Mouse (Mus musculus): Measurements from ENCODE around the gene Tmem184c. TPM values are rescaled to one million over a fixed set of nuclear protein-coding genes. Genes with fewer than 3 reads are reported as not detected.

Tmem184c gene
- 3.4 TPM in 2 replicates for polyA plus RNA-seq (2015; fragmentation: Nextera tagmentation; extraction: Ambion mirVana)

DNA sequence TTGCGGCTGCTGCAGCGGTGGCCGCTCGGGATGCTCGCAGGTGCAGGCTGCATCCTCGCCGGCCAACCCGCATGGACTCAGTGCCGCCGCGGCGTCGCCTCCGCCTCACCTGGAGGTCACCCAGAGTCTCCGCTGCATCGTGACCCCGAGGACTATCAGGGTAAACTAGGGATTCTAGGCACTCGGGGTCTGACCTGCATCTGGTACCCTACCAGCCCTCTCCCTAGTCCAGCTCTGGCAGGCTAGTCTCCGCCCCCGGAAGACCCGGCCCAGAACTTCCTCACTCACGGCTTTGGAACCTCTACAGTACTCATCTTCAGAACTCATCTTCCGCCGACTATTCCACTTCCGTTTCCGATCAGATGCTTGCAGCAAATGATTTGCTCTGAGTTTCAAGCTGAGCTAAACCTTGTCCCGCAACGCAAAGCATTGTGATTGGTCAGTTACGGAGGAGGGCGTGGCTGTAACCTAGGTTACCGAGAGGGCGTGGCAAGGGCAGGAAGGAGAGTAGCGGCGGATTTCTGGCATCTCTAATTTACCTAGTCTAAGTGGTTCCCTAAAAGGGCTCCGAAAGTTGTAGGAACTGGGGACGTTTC lies at the start of gene Tmem184c:
Gene Tmem184c (minus strand): TSS at position 325 of the 596 bp plus-strand sequence.
- Histone ChIP-seq H3K9me3 (replicated peaks) (no peaks in the 10 kb centered on the region), H3K27ac (replicated peaks) (no peak within 1 kb of the TSS), H3K36me3 (replicated peaks) (no peaks in the 10 kb centered on the region), H3K4me1 (replicated peaks) (peaks cover 14% of the 10 kb centered on the region), H3K4me3 (replicated peaks) (peak within 1 kb of the TSS; percentile 66), H3K9ac (peak within 1 kb of the TSS; percentile 33), H3K27me3 (peaks cover 21% of the 10 kb centered on the region), H3K4me2 (peak within 1 kb of the TSS; percentile 83)
- under 1% methylated on average over 36 of the region's 36 CpGs for WGBS (ENCODE audit: insufficient replicate concordance)
- ATAC-seq (ENCODE audit: insufficient read depth): peak; percentile 81

DNA sequence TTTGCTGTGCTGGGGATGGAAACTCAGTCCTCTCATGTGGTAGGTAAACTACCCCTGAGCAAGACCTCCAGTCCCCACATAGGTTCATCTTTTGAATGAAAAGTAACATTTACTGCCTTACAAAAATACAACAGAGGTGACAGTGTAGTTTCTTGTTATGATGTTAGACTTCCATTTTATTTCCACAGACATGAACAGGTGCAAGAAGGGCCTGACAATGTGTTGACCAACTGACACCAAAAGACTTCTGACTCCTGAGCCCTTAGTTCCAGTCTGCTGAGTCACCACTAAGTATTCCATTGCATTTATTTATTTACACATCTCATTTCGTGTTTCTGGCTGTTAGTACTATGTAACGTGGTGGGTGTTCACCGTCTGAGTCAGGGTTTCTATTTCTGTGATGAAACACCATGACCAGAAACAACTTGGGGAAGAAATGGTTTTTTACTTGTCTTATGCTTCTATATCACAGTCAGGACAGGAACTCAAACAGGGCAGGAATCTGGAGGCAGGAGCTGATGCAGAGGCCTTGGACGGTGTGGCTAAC lies 49.1 kb upstream of the Tmem184c start:
- H3K36me3 ChIP-seq (replicated peaks): no peaks in the 10 kb centered on the region
- no peaks in the 10 kb centered on the region for H3K9me3 ChIP-seq (replicated peaks)
- no peak overlapping the region for H3K4me3 ChIP-seq (replicated peaks)
- 40% methylated on average over 4 of the region's 4 CpGs for WGBS (ENCODE audit: insufficient replicate concordance)
- no peaks in the 10 kb centered on the region for H3K27me3 ChIP-seq
- no peak overlapping the region for H3K4me2 ChIP-seq
- no peak overlapping the region for H3K9ac ChIP-seq
- no peak for ATAC-seq (ENCODE audit: insufficient read depth)
- H3K27ac ChIP-seq (replicated peaks): no peak overlapping the region
- H3K4me1 ChIP-seq (replicated peaks): no peaks in the 10 kb centered on the region

DNA sequence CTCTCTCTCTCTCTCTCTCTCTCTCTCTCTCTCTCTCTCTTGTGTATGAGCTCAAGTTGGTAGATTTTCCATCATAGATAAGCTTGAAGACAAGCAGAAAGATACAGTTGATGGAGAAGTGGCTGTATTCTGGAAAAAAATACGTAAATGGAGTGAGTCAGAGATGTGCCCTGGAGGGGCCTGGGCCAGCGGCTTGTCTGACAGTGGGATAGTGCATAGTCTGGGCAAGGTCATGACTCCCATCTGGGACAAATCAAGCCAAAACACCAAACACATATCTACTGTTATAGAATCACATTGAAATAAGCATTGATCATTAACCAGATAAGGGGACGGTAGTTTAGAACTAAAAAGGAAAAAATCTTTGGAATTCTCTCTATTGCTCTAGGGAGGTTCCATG lies 47.9 kb upstream of the Tmem184c start:
- no peak for ATAC-seq (ENCODE audit: insufficient read depth)
- WGBS (ENCODE audit: insufficient replicate concordance): 61% methylated on average over 3 of the region's 3 CpGs
- no peaks in the 10 kb centered on the region for H3K4me1 ChIP-seq (replicated peaks)
- H3K4me2 ChIP-seq: no peak overlapping the region
- no peak overlapping the region for H3K27ac ChIP-seq (replicated peaks)
- no peak overlapping the region for H3K4me3 ChIP-seq (replicated peaks)
- H3K27me3 ChIP-seq: no peaks in the 10 kb centered on the region
- H3K36me3 ChIP-seq (replicated peaks): no peaks in the 10 kb centered on the region
- no peaks in the 10 kb centered on the region for H3K9me3 ChIP-seq (replicated peaks)
- H3K9ac ChIP-seq: no peak overlapping the region

DNA sequence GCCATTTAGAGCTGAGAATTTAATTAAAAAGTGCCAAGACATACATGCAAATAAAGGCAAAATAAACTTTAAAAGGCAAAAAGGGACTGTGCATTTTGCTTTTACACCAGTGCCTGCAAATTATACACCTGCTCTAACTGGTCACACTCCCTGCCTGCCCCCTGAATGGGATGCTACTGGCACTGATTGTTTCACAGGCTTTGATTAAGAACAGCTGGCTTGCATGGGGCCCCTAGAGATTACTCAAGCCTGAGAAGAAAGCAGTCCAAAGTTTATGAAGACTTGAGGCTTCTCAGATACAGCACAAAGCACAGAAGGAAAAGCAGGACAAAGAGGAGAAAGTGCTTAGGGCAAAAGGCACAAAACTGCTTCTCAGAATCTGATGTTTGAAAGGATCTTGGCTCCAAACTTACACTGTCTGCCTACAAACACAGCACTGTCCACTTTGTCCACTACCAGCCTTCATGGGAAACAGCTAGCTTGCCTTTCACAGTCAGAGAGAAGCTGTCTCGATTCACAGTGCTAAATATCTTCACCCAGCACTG lies 40.2 kb upstream of the Tmem184c start:
- Histone ChIP-seq H3K9me3 (replicated peaks) (no peaks in the 10 kb centered on the region), H3K36me3 (replicated peaks) (no peaks in the 10 kb centered on the region), H3K27me3 (no peaks in the 10 kb centered on the region), H3K4me1 (replicated peaks) (no peaks in the 10 kb centered on the region), H3K9ac (no peak overlapping the region), H3K4me3 (replicated peaks) (no peak overlapping the region), H3K27ac (replicated peaks) (no peak overlapping the region), H3K4me2 (no peak overlapping the region)
- WGBS (ENCODE audit: insufficient replicate concordance): 41% methylated on average over 1 of the region's 1 CpGs
- no peak for ATAC-seq (ENCODE audit: insufficient read depth)

DNA sequence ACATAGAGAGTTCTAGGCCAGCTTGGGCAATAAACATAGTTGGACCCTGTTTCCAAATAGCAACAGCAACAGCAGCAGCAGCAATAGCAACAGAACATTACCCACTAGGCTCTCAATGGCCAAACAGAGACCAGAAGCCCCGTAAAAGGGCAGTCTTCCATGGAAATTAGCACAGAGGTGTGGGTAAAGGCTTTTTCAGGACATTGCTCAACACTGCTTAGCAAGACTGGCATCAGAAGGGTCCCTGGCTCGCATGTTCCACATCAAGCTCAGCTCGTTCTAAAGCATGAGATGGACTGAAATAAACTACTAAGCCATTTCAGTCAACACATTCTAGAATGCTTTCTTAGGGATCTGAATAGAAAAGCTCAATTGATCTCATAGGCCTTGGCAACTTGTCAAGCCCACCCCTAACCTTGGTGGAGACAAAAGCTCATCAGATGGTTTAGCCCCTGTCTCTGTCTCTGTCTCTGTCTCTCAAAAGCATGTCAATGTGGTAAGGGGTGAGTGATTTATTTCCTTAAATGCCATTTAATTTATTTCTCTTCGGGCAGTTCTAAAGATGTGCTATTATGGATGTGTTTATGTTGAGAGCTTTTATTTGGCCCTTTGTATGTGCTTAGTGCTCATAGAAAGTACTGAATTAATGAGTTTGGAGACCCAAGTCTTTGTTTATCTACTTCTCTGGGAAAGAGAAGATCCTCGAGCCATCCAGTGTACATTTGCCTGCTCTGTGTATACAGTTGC lies 29.8 kb upstream of the Tmem184c start:
- H3K27me3 ChIP-seq: no peaks in the 10 kb centered on the region
- H3K36me3 ChIP-seq (replicated peaks): no peaks in the 10 kb centered on the region
- no peak overlapping the region for H3K9ac ChIP-seq
- no peaks in the 10 kb centered on the region; the same call in 1 of the 2 replicates for H3K4me1 ChIP-seq (replicated peaks)
- ATAC-seq (ENCODE audit: insufficient read depth): no peak
- WGBS (ENCODE audit: insufficient replicate concordance): 54% methylated on average over 5 of the region's 5 CpGs
- no peak overlapping the region for H3K27ac ChIP-seq (replicated peaks)
- no peak overlapping the region for H3K4me3 ChIP-seq (replicated peaks)
- no peaks in the 10 kb centered on the region for H3K9me3 ChIP-seq (replicated peaks)
- H3K4me2 ChIP-seq: no peak overlapping the region

DNA sequence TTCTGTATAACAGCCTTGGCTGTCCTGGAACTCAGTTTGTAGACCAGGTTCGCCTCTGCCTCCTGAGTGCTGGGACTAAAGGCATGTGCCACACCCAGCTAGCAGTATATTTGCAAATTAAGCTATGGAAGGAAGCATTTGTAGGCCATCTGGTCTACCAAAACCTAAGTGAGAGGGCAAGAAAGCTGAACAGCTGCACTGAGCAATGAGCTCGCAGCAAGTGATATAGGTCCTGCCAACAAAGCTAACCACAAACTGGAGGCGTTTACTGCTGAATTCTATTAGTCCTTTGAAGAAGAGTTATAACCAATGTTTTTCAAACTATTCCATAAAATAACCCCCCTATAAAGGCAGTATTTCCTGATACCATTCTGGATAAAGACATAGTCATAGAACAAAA lies 27.1 kb upstream of the Tmem184c start:
- H3K36me3 ChIP-seq (replicated peaks): no peaks in the 10 kb centered on the region
- no peaks in the 10 kb centered on the region for H3K9me3 ChIP-seq (replicated peaks)
- H3K4me2 ChIP-seq: no peak overlapping the region
- no peak for ATAC-seq (ENCODE audit: insufficient read depth)
- WGBS (ENCODE audit: insufficient replicate concordance): 61% methylated on average over 3 of the region's 3 CpGs
- no peaks in the 10 kb centered on the region; the same call in 1 of the 2 replicates for H3K4me1 ChIP-seq (replicated peaks)
- H3K27ac ChIP-seq (replicated peaks): no peak overlapping the region
- no peaks in the 10 kb centered on the region for H3K27me3 ChIP-seq
- H3K9ac ChIP-seq: no peak overlapping the region
- no peak overlapping the region for H3K4me3 ChIP-seq (replicated peaks)

DNA sequence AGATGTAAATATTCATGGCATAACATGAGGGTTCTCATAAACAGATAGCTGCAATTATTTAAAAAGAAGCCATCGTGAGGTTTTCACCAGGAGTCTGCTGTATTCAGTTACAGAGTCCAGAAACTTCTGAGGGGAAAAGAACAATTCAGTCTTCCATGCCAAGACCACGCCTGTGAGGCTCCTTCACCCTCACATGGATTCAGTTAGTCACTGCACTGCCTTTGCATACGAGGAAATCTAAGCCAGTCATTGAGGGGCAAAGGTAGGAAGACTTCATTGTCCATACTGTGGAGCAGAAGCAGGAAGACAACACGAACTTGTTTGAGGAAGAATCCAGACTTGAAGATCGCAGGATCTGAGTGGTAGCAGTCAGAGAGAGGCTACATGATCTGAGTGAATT lies 23.5 kb upstream of the Tmem184c start:
- WGBS (ENCODE audit: insufficient replicate concordance): 47% methylated on average over 5 of the region's 5 CpGs
- Histone ChIP-seq H3K27me3 (no peaks in the 10 kb centered on the region), H3K36me3 (replicated peaks) (no peaks in the 10 kb centered on the region), H3K4me3 (replicated peaks) (no peak overlapping the region), H3K4me2 (no peak overlapping the region), H3K9ac (no peak overlapping the region), H3K27ac (replicated peaks) (no peak overlapping the region), H3K4me1 (replicated peaks) (no peaks in the 10 kb centered on the region), H3K9me3 (replicated peaks) (no peaks in the 10 kb centered on the region)
- ATAC-seq (ENCODE audit: insufficient read depth): no peak

DNA sequence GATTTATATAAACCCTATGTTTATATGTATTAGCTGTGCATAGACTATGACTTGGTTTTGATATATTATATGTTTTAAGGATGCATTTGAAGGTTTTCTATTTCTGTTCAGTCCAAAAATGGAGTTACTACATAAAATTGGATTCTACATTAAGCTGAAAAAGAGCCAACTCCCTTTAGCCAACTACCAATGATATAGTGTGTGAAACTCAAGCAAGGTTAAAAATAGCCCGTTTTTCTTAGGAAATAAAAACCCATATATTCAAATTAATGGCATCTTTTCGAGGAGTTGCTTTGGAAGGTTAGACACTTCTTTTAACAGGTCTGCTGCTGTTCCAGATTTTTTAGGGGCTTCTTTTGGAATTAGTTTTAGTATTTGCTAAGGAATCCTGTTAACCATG lies 22.7 kb upstream of the Tmem184c start:
- no peaks in the 10 kb centered on the region for H3K27me3 ChIP-seq
- H3K9ac ChIP-seq: no peak overlapping the region
- 58% methylated on average over 2 of the region's 2 CpGs for WGBS (ENCODE audit: insufficient replicate concordance)
- no peaks in the 10 kb centered on the region for H3K4me1 ChIP-seq (replicated peaks)
- no peak overlapping the region for H3K4me2 ChIP-seq
- ATAC-seq (ENCODE audit: insufficient read depth): no peak
- no peaks in the 10 kb centered on the region for H3K9me3 ChIP-seq (replicated peaks)
- H3K4me3 ChIP-seq (replicated peaks): no peak overlapping the region
- H3K27ac ChIP-seq (replicated peaks): no peak overlapping the region
- H3K36me3 ChIP-seq (replicated peaks): no peaks in the 10 kb centered on the region

DNA sequence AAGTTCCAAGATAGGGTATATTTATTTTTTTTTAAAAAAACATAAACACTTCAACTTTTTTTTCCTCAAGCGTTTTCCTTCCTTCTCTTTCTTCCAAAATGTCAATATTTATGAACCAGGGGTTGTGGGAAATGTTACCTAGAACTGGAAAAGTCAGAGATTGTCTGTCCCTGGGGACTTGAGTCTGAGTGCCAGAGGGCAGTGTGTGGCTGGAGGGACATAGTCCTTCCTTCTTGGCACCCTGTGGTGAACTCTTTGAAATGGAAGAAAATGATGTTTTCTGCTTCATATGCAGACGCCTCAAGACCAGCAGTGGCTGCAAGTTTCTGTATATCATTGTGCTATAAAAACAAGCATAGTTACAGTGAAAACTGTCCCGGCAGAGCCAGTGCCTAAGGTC lies 20.2 kb upstream of the Tmem184c start:
- H3K4me2 ChIP-seq: no peak overlapping the region
- H3K9me3 ChIP-seq (replicated peaks): no peaks in the 10 kb centered on the region
- WGBS (ENCODE audit: insufficient replicate concordance): 52% methylated on average over 3 of the region's 3 CpGs
- no peak overlapping the region for H3K27ac ChIP-seq (replicated peaks)
- H3K4me1 ChIP-seq (replicated peaks): no peaks in the 10 kb centered on the region
- no peak overlapping the region for H3K9ac ChIP-seq
- H3K4me3 ChIP-seq (replicated peaks): no peak overlapping the region
- no peaks in the 10 kb centered on the region for H3K27me3 ChIP-seq
- no peak for ATAC-seq (ENCODE audit: insufficient read depth)
- no peaks in the 10 kb centered on the region for H3K36me3 ChIP-seq (replicated peaks)

DNA sequence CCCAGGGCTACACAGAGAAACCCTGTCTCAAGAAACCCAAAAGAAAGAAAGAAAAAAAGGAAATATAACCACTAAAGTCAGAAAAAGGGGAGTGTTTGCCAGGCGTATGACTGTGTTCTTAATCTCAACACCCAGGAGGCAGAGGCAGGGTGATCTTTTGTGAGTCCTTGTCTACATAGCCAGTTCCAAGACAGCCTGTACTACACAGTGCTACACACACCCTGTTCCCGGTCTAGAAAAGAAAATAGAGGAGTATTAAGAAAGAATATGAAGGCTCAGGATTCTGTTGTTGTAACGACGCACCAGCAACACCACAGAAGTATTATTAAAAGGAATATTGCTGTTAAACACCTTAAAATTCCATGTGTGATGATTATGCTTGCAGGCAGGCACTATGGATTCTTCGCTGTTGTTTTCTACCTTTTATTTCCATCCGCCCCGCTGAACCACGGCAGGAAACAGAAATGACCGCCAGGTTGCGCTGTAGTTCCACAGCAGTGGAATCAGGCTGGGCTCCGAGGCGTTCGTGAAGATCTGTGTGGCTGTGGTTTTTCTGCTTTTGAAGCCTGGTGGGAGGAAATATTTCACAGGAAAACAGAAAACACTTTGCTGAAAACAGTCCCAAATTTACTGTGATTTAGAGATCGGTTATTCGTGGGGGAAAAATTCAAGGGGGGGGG lies 19.5 kb upstream of the Tmem184c start:
- Histone ChIP-seq H3K4me3 (replicated peaks) (no peak overlapping the region), H3K36me3 (replicated peaks) (no peaks in the 10 kb centered on the region), H3K9me3 (replicated peaks) (no peaks in the 10 kb centered on the region), H3K4me2 (no peak overlapping the region), H3K27me3 (no peaks in the 10 kb centered on the region), H3K9ac (no peak overlapping the region), H3K27ac (replicated peaks) (no peak overlapping the region), H3K4me1 (replicated peaks) (no peaks in the 10 kb centered on the region)
- ATAC-seq (ENCODE audit: insufficient read depth): no peak
- 15% methylated on average over 15 of the region's 15 CpGs for WGBS (ENCODE audit: insufficient replicate concordance)

DNA sequence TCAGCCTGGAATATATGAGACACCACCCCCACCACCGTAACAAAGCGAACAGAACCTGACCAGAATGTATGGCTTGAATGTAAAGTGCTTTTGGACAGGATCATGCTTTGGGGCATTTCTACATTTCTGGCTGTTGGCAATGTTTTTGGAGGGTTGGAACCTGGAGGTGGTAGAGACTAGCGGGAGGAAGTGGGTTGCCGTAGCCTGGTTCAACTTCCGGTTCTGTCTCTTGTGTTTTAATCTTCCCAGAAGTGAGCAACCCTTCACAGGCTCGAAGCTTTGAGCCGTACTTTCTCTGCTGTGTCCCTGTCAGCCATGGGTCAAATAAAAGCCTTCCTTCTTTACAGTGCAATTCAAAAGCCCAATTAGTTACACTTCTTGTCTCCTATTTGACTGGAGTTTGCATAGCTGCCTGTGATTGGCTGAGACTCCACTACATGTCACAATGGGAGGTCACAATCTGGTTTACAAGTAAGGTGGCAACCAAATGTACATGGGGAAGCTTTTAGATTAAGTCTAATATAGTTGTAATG lies 13.2 kb upstream of the Tmem184c start:
- no peak overlapping the region for H3K4me2 ChIP-seq
- H3K9me3 ChIP-seq (replicated peaks): no peaks in the 10 kb centered on the region
- H3K4me3 ChIP-seq (replicated peaks): no peak overlapping the region
- H3K36me3 ChIP-seq (replicated peaks): no peaks in the 10 kb centered on the region
- no peaks in the 10 kb centered on the region for H3K27me3 ChIP-seq
- 68% methylated on average over 7 of the region's 7 CpGs for WGBS (ENCODE audit: insufficient replicate concordance)
- no peak for ATAC-seq (ENCODE audit: insufficient read depth)
- H3K4me1 ChIP-seq (replicated peaks): no peaks in the 10 kb centered on the region
- no peak overlapping the region for H3K9ac ChIP-seq
- H3K27ac ChIP-seq (replicated peaks): no peak overlapping the region
